Mouse (Mus musculus) kidney, postnatal 0 days (tissue): ENCODE data around the gene Birc3. TPM values are rescaled to one million over a fixed set of nuclear protein-coding genes. Genes with fewer than 3 reads are reported as not detected.

Experiments
- ATAC-seq: fragments of 200-750 bp; cut with Nextera tagmentation; replicated peaks from 2 replicates; pipeline ENCODE4 v1.8.0; 2017; ENCODE audit warnings: low read depth, moderate number of reproducible peaks, moderate TSS enrichment, moderate library complexity; ENCODE audit not compliant: low FRiP score
- DNase-seq: peaks from one replicate; pipeline ENCODE4 v3.0.0-alpha.2; 2016; ENCODE audit warnings: low spot score
- H3K27ac ChIP-seq: fragments of 300-500 bp; sonication (generic); 2 replicates; pipeline ENCODE4 v1.5.1; 2014; ENCODE audit warnings: mild to moderate bottlenecking
- H3K27me3 ChIP-seq: fragments of 300-500 bp; sonication (generic); 2 replicates; pipeline ENCODE4 v1.6.1; 2014; ENCODE audit warnings: low read length, mixed read lengths; ENCODE audit not compliant: insufficient read depth
- H3K36me3 ChIP-seq: fragments of 300-500 bp; sonication (generic); 2 replicates; pipeline ENCODE4 v1.6.1; 2014; ENCODE audit warnings: low read length, mixed read lengths; ENCODE audit not compliant: insufficient read depth
- H3K4me1 ChIP-seq: fragments of 300-500 bp; sonication (generic); replicated peaks from 2 replicates; pipeline ENCODE4 v1.6.1; 2014; ENCODE audit warnings: antibody characterized with exemption, low read length, mixed read lengths; ENCODE audit not compliant: insufficient read depth
- H3K4me2 ChIP-seq: fragments of 300-500 bp; sonication (generic); 2 replicates; pipeline ENCODE4 v1.6.1; 2014; ENCODE audit warnings: mild to moderate bottlenecking, low read length, moderate library complexity, mixed read lengths
- H3K4me3 ChIP-seq: fragments of 300-500 bp; sonication (generic); replicated peaks from 2 replicates; pipeline ENCODE4 v1.5.1; 2014; ENCODE audit warnings: low read depth, low read length
- H3K9ac ChIP-seq: fragments of 300-500 bp; sonication (generic); 2 replicates; pipeline ENCODE4 v1.6.1; 2014; ENCODE audit warnings: low read depth, low read length
- H3K9me3 ChIP-seq: fragments of 300-500 bp; sonication (generic); replicated peaks from 2 replicates; pipeline ENCODE4 v1.6.1; 2016; ENCODE audit warnings: low read length, inconsistent platforms, mixed read lengths
- CTCF ChIP-seq: IDR thresholded peaks from 2 replicates; pipeline ENCODE4 v1.5.1; 2016; ENCODE audit warnings: antibody characterized with exemption, low read depth, mild to moderate bottlenecking, moderate library complexity
- whole genome bisulfite sequencing: fragments of 180-500 bp; shearing (Covaris S2); extraction: QIAGEN DNeasy Blood & Tissue Kit; methylation state at CpG from one replicate; pipeline ENCODE4 v1.1.7; 2014; 5-methylcytosine and 5-hydroxymethylcytosine counted together
- polyA plus RNA-seq: library from polyadenylated mRNA; unstranded; fragments of >200 nt; fragmentation: Nextera tagmentation; extraction: Ambion mirVana; gene quantifications from 2 replicates; pipeline ENCODE4 v1.2.1, GENCODE M21; 2015

Birc3 gene
- polyA plus RNA-seq, 1 experiment from 2014 or later, result 5.3 TPM

DNA sequence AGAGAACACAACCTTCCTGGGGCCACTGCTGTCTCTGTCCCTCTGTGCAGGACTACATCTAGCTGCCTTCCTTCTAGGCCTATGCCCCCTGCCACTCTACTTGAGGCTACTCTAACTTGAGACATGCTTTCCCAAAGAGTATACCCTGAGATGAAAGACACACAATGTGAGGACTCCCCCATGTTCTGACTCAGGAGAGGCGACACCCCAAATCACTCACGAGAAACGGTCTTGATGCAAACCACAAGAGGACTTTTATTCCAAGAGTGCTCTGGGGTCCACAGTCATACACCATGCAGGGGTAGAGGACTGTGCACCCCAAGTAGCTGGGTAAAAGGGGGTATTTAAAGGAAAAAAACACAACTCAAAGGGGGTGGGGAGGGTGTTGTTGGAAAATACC lies 11.4 kb upstream of the Birc3 start:
- H3K4me1 ChIP-seq, result no peaks in the 10 kb centered on the region
- no peak for TF ChIP-seq CTCF
- H3K9ac ChIP-seq, result no peak overlapping the region
- WGBS, result 98% methylated on average over 3 of the region's 3 CpGs
- no peaks in the 10 kb centered on the region for H3K9me3 ChIP-seq
- DNase-seq (no peak), ATAC-seq (no peak)
- H3K27ac ChIP-seq, result no peak overlapping the region
- no peaks in the 10 kb centered on the region for H3K36me3 ChIP-seq
- H3K27me3 ChIP-seq, result no peaks in the 10 kb centered on the region
- H3K4me2 ChIP-seq, result no peak overlapping the region
- no peak overlapping the region for H3K4me3 ChIP-seq

- Histone ChIP-seq H3K4me1 (no peaks in the 10 kb centered on the region), H3K9me3 (no peaks in the 10 kb centered on the region), H3K4me2 (no peak overlapping the region), H3K9ac (no peak overlapping the region), H3K27me3 (no peaks in the 10 kb centered on the region), H3K4me3 (no peak overlapping the region), H3K36me3 (no peaks in the 10 kb centered on the region), H3K27ac (no peak overlapping the region)
- DNase-seq (no peak), ATAC-seq (no peak)
- WGBS, result 100% methylated on average over 1 of the region's 1 CpGs
- TF ChIP-seq CTCF, result no peak
Observed at GRCm38 (mm10) chr9:7882304-7882865, 9.4 kb upstream of the Birc3 start.

- WGBS, result 92% methylated on average over 8 of the region's 8 CpGs
Observed at GRCm38 (mm10) chr9:7873511-7874211, 675 bp upstream of the Birc3 start.

GRCm38 (mm10) chr9:7872044-7872774 lies 777 bp downstream of the Birc3 start:
- Histone ChIP-seq H3K9ac (peak overlapping the region; percentile 50), H3K4me2 (peak overlapping the region; percentile 56), H3K4me1 (peaks cover 7% of the 10 kb centered on the region; the same call in 1 of the 2 replicates), H3K4me3 (peak overlapping the region; percentile 50), H3K27me3 (no peaks in the 10 kb centered on the region), H3K9me3 (no peaks in the 10 kb centered on the region), H3K36me3 (no peaks in the 10 kb centered on the region), H3K27ac (peak overlapping the region; percentile 71)
- ATAC-seq (peak; percentile 47), DNase-seq (peak; percentile 58)
- 14% methylated on average over 23 of the region's 23 CpGs for WGBS
- no peak for TF ChIP-seq CTCF

More at GRCm38 (mm10) chr9:7873511-7874211, 675 bp upstream of the Birc3 start:
- H3K27me3 ChIP-seq, result no peaks in the 10 kb centered on the region
- H3K4me3 ChIP-seq, result no peak overlapping the region
- peak overlapping the region; percentile 71; the same call in 1 of the 2 replicates for H3K27ac ChIP-seq
- ATAC-seq (no peak), DNase-seq (no peak)
- no peaks in the 10 kb centered on the region for H3K9me3 ChIP-seq
- no peak overlapping the region for H3K9ac ChIP-seq
- H3K4me2 ChIP-seq, result no peak overlapping the region
- peak; percentile 21; the same call in 1 of the 2 replicates for TF ChIP-seq CTCF
- H3K4me1 ChIP-seq, result peaks cover 7% of the 10 kb centered on the region; the same call in 1 of the 2 replicates
- H3K36me3 ChIP-seq, result no peaks in the 10 kb centered on the region

DNA sequence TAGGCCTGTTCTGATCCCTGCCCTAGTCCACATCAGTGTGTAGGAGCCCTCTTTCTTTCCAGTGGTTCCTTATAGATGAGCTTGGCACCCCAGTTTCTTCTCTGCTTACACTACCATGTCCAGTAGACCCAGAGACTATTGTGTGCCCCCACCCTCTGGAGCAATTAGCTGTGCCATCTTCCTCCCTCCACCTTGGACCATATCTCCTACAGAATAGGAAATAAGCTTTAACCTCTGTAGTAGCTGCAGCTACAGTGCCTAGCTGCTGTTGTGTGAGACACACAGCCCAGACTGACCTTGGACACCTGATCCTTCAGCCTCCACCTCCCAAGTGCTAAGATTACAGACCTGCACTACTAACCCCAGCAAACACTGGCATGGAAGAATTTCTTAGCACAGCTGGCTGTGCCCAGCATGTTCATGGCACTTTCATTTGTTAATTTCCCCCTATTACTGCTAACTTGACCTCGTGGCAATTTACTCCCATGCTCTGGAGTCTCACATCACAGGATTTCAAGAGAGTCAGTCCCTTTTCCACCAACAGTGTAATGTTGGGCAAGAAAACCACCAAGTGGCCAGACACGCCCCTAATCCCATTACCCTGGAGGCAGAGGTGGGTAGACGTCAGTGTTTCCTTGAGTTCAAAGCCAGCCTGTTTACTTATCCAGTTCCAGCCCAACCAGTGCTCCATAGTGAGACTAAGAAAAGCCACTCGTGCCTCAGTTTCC lies 1.5 kb downstream of the Birc3 start:
- WGBS, result 38% methylated on average over 4 of the region's 4 CpGs
- Histone ChIP-seq H3K36me3 (no peaks in the 10 kb centered on the region), H3K27ac (peak overlapping the region; percentile 71; the same call in 1 of the 2 replicates), H3K4me1 (peaks cover 7% of the 10 kb centered on the region; the same call in 1 of the 2 replicates), H3K4me2 (no peak overlapping the region; the same call in 1 of the 2 replicates), H3K27me3 (no peaks in the 10 kb centered on the region), H3K4me3 (no peak overlapping the region), H3K9me3 (no peaks in the 10 kb centered on the region), H3K9ac (no peak overlapping the region)
- DNase-seq, result peak; percentile 73
- TF ChIP-seq CTCF, result no peak
- ATAC-seq, result peak; percentile 65
